Comparison of ENCODE assay signal across 18 mouse cellular contexts in the genomic region with DNA sequence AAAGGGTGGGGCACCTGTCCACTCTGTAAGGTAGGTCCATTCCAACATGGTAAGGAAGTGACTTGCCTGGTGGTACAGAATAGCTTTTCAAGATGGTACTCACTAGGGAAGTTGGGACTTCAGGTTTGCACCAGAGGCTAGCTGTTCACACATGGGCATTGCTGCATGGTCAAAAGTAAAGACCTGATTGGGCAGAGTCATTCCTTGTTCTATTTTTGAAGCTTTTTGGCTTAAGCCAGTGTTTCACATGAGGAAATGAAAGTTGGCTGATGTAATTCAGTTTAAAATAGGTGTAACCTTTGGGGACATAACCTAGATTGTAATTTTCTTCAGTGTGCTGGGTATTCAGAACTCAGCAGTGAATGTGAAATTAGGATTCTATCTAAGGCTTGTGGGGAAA. TPM values are rescaled to one million over a fixed set of nuclear protein-coding genes. Genes with fewer than 3 reads are reported as not detected.
DNase-seq lines count a peak whose midpoint lies in the region.
"Had no signal": no experiment of that assay in that cellular context is flagged by ENCODE, and none has a peak within 500 bp of the region (broad histone marks: within the 10 kb centered on the region; RNA-seq: fewer than 3 reads in every experiment).

No protein-coding gene starts in this region.

- peak overlapping the region; percentile 31 for H3K27ac ChIP-seq in macrophage
- H3K27ac ChIP-seq: limb, embryonic 12.5 days; midbrain, embryonic 13.5 days; neural tube, embryonic 13.5 days; stomach, embryonic 15.5 days had no signal

- peaks cover 38% of the 10 kb centered on the region for H3K36me3 ChIP-seq in macrophage (ENCODE audit: inconsistent target)

- no peak overlapping the region for H3K4me3 ChIP-seq in macrophage (ENCODE audit: inconsistent target)
- H3K4me3 ChIP-seq: limb, embryonic 12.5 days; midbrain, embryonic 13.5 days; neural tube, embryonic 13.5 days; stomach, embryonic 15.5 days had no signal

- intact Hi-C loops in heart, postnatal 10 days (cut with DNase I): loop anchor here (5.0 kb wide), 1 partner anchor 51 kb away; no protein-coding TSS in a partner anchor
- intact Hi-C loops in heart, postnatal 25 days (cut with DNase I): no loop called here

- peaks cover 66% of the 10 kb centered on the region for H3K79me2 ChIP-seq in macrophage (ENCODE audit: inconsistent target)

- peak; percentile 49 to 55 for DNase-seq in heart, postnatal 10 days
- no peak for DNase-seq in heart, postnatal 25 days (ENCODE audit: low spot score)
- peak; percentile 63 for DNase-seq in 3T3-L1 (ENCODE audit: low read depth, low spot score)
- DNase-seq in B cell, adult 2 months: peak; percentile 43 to 54
- no peak for DNase-seq in cerebellum, adult 9-11 months
- no peak for DNase-seq in right cerebral cortex, postnatal 4 days
- DNase-seq: adrenal gland, postnatal 36 days; cerebellum, adult 9-10 months; kidney, postnatal 25 days; layer of hippocampus, postnatal 36 days; lung, embryonic 14.5 days; retina, postnatal 1 day; thymus, postnatal 14 days had no signal

RNA-seq across cellular contexts. Expression of gene Rpl35, which starts 5.8 kb away (rescaled TPM):
- total RNA-seq in heart, postnatal 10 days (2021): 100 to 1,000 TPM; 406 to 408 TPM
- 100 to 1,000 TPM; 298 to 299 TPM for total RNA-seq in heart, postnatal 25 days (2021)
- total RNA-seq in macrophage (2018; cell fraction: chromatin; rRNA removed): 100 to 1,000 TPM in 1 of 26 experiments, 10 to 100 TPM in 24, 1 to 10 TPM in 1; 9.5 to 133 (median 24.8) TPM
- 100 to 1,000 TPM; 259 to 879 (median 445) TPM for total RNA-seq in macrophage (2018; cell fraction: cytosol; rRNA removed)
- 10 to 100 TPM; 37.5 to 94.1 (median 55.2) TPM for total RNA-seq in macrophage (2018; cell fraction: nucleus; rRNA removed)
- 501 to 933 TPM (median 626 TPM) in 3 replicates for polyA plus RNA-seq in macrophage (2018)

RNA-seq across cellular contexts. Expression of gene Arpc5l, which starts 6.1 kb away (rescaled TPM):
- 10 to 100 TPM; 68.4 to 70.6 TPM for total RNA-seq in heart, postnatal 10 days (2021)
- 10 to 100 TPM; 81.8 to 87.5 TPM for total RNA-seq in heart, postnatal 25 days (2021)
- total RNA-seq in macrophage (2018; cell fraction: chromatin; rRNA removed): 10 to 100 TPM in 25 of 26 experiments, 1 to 10 TPM in 1; 7.9 to 56.6 (median 26.2) TPM
- total RNA-seq in macrophage (2018; cell fraction: cytosol; rRNA removed): 10 to 100 TPM; 24.7 to 62.3 (median 48.6) TPM
- total RNA-seq in macrophage (2018; cell fraction: nucleus; rRNA removed): 10 to 100 TPM in 25 of 26 experiments, 1 to 10 TPM in 1; 9.9 to 50.9 (median 30.1) TPM
- 48.9 to 69.3 TPM (median 53.8 TPM) in 3 replicates for polyA plus RNA-seq in macrophage (2018)

RNA-seq across cellular contexts. Expression of gene Wdr38, which starts 14.0 kb away (rescaled TPM):
- total RNA-seq in heart, postnatal 10 days (2021): under 1 TPM; 0.17 to 0.31 TPM
- under 1 TPM; 0.08 TPM for total RNA-seq in heart, postnatal 25 days (2021)
- 1 to 10 TPM in 21 of 26 experiments, under 1 TPM in 5; 0.50 to 6.7 (median 1.6) TPM for total RNA-seq in macrophage (2018; cell fraction: chromatin; rRNA removed)
- 1 to 10 TPM in 3 of 26 experiments, under 1 TPM in 23; 0.14 to 1.4 (median 0.40) TPM for total RNA-seq in macrophage (2018; cell fraction: cytosol; rRNA removed)
- 1 to 10 TPM in 24 of 26 experiments, under 1 TPM in 2; 0.41 to 8.3 (median 2.4) TPM for total RNA-seq in macrophage (2018; cell fraction: nucleus; rRNA removed)
- 0.09 to 1.3 TPM (median 0.66 TPM) in 3 replicates for polyA plus RNA-seq in macrophage (2018)

RNA-seq across cellular contexts. Expression of gene Golga1, which starts 54.1 kb away (rescaled TPM):
- total RNA-seq in heart, postnatal 10 days (2021): 10 to 100 TPM; 21.0 to 22.5 TPM
- 10 to 100 TPM; 14.7 to 15.0 TPM for total RNA-seq in heart, postnatal 25 days (2021)
- 100 to 1,000 TPM in 3 of 26 experiments, 10 to 100 TPM in 23; 20.8 to 113 (median 74.0) TPM for total RNA-seq in macrophage (2018; cell fraction: chromatin; rRNA removed)
- 10 to 100 TPM in 19 of 26 experiments, 1 to 10 TPM in 7; 5.5 to 16.9 (median 13.1) TPM for total RNA-seq in macrophage (2018; cell fraction: cytosol; rRNA removed)
- 10 to 100 TPM in 24 of 26 experiments, 1 to 10 TPM in 2; 8.0 to 67.9 (median 34.1) TPM for total RNA-seq in macrophage (2018; cell fraction: nucleus; rRNA removed)
- polyA plus RNA-seq in macrophage (2018): 11.7 to 16.1 TPM (median 12.3 TPM) in 3 replicates

Comparison
In these comparisons a context has a peak if more than half of its experiments do, and no peak if none do; other contexts are left out.
1. DNase-seq: peak in heart, postnatal 10 days (2 of 2), 3T3-L1 (single experiment) and B cell, adult 2 months (2 of 2); none in heart, postnatal 25 days (single experiment), cerebellum, adult 9-11 months (single experiment) and right cerebral cortex, postnatal 4 days (single experiment).